Mouse (Mus musculus) myocyte (in vitro differentiated cells): Measurements from ENCODE around the gene Churc1. TPM values are rescaled to one million over a fixed set of nuclear protein-coding genes. Genes with fewer than 3 reads are reported as not detected.
"Not testable (repeated sequence)": the region's sequence is repeated elsewhere in the genome, so short reads cannot be mapped to it uniquely, and the experiment has no call there.

ENCODE experiments used
- H3K27me3 ChIP-seq: one replicate; pipeline ENCODE4 v1.6.1; 2011; ENCODE audit not compliant: control insufficient read depth, insufficient read depth, insufficient read length
- H3K36me3 ChIP-seq: one replicate; pipeline ENCODE4 v1.6.1; 2011; ENCODE audit not compliant: control insufficient read depth, insufficient read depth
- H3K4me2 ChIP-seq: one replicate; pipeline ENCODE4 v1.6.1; 2011; ENCODE audit warnings: low read depth, control low read depth
- H3K4me3 ChIP-seq: one replicate; pipeline ENCODE4 v1.5.1; 2011; ENCODE audit warnings: mild to moderate bottlenecking, control low read depth, moderate library complexity
- H3K79me2 ChIP-seq: one replicate; pipeline ENCODE4 v1.6.1; 2011; ENCODE audit not compliant: control insufficient read depth, insufficient read depth
- H3ac ChIP-seq: one replicate; pipeline ENCODE4 v1.6.1; 2011; ENCODE audit not compliant: control insufficient read depth, insufficient read length
- CEBPB ChIP-seq: IDR thresholded peaks from 2 replicates; pipeline ENCODE4 v1.6.1; 2011; ENCODE audit warnings: mild to moderate bottlenecking, moderate library complexity; ENCODE audit not compliant: poor library complexity, insufficient read depth, severe bottlenecking
- E2F4 ChIP-seq: IDR thresholded peaks from one replicate; pipeline ENCODE4 v1.6.1; 2011; ENCODE audit warnings: mild to moderate bottlenecking, control low read depth, moderate library complexity; ENCODE audit not compliant: insufficient read depth
- MAX ChIP-seq: IDR thresholded peaks from one replicate; pipeline ENCODE4 v1.6.1; 2011; ENCODE audit warnings: low read depth, mild to moderate bottlenecking, control low read depth
- MYOD1 ChIP-seq, 3 experiments: IDR thresholded peaks; one replicate each; pipeline ENCODE4 v1.6.1; 2011; ENCODE audit warnings: control low read depth in 2 of 3, low read depth in 2 of 3, mild to moderate bottlenecking in 2 of 3, moderate library complexity in 1 of 3; ENCODE audit not compliant: insufficient read length in 2 of 3, control insufficient read depth in 1 of 3
- MYOG ChIP-seq, 3 experiments: IDR thresholded peaks; one replicate each; pipeline ENCODE4 v1.6.1; 2011; ENCODE audit warnings: control low read depth in 2 of 3, low read depth in 2 of 3, mild to moderate bottlenecking in 2 of 3; ENCODE audit not compliant: insufficient read length in 2 of 3, control insufficient read depth in 1 of 3, insufficient read depth in 1 of 3
- POLR2A ChIP-seq: IDR thresholded peaks from one replicate; pipeline ENCODE4 v1.6.1; 2011; ENCODE audit warnings: low read depth, mild to moderate bottlenecking, control low read depth, moderate library complexity; ENCODE audit not compliant: insufficient read length
- POLR2AphosphoS2 ChIP-seq: IDR thresholded peaks from one replicate; pipeline ENCODE4 v1.6.1; 2011; ENCODE audit warnings: low read depth, control low read depth; ENCODE audit not compliant: insufficient read length
- REST ChIP-seq: IDR thresholded peaks from one replicate; pipeline ENCODE4 v1.6.1; 2011; ENCODE audit warnings: mild to moderate bottlenecking, control low read depth, moderate library complexity; ENCODE audit not compliant: insufficient read depth, insufficient read length
- SRF ChIP-seq: IDR thresholded peaks from one replicate; pipeline ENCODE4 v1.6.1; 2011; ENCODE audit warnings: low read depth; ENCODE audit not compliant: control insufficient read depth, insufficient read length
- TCF12 ChIP-seq: IDR thresholded peaks from one replicate; pipeline ENCODE4 v1.6.1; 2011; ENCODE audit warnings: mild to moderate bottlenecking, control low read depth; ENCODE audit not compliant: poor library complexity, insufficient read depth, severe bottlenecking
- TCF3 ChIP-seq: IDR thresholded peaks from one replicate; pipeline ENCODE4 v1.6.1; 2011; ENCODE audit warnings: low read depth, control low read depth; ENCODE audit not compliant: insufficient read length
- USF1 ChIP-seq: IDR thresholded peaks from one replicate; pipeline ENCODE4 v1.6.1; 2011; ENCODE audit warnings: low read depth, mild to moderate bottlenecking, control low read depth, moderate library complexity
- polyA plus RNA-seq: library from polyadenylated mRNA; unstranded; fragments of >200 nt; fragmentation: generic; extraction: Trizol; gene quantifications from one replicate; pipeline ENCODE4 v1.2.1, GENCODE M21; 2012; ENCODE audit warnings: missing spikeins

The Churc1 gene
- polyA plus RNA-seq, 1 experiment, result 73.6 TPM

DNA sequence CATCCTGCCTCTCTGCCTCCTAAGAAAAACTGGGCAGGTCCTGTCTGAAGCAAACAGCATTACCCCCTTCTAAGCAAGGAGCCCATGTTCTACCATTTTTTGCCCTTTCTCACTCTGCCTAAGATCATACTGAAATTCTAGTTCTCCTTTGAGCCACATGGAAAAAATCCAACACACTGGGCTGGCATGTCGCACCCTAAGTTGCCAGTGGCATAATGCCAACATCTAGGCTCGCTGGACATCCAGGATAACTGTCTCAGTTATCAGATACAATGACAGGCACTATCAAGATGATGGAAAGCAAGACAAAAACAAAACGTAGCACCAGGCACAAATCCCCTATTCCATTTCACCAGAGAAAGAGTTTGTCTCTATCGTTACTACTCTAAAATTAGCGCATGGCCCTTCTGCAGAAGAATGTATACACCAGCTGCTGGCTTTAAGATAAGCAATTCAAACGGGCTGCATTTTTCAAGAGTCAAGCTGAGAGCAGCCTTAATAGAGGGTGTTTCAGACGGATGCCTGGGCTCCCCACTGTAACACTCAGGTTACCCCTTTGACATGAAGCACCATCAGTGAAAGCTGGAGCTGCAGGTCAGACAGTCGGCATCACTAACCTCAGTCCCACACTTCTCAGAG lies 25.2 kb downstream of the Churc1 start:
- TF ChIP-seq POLR2A (no peak), REST (no peak), MAX (no peak), SRF (no peak), TCF3 (no peak), POLR2AphosphoS2 (no peak), CEBPB (no peak), USF1 (no peak), MYOG (IDR thresholded peaks at IDR 0.05; ENCODE audit: control insufficient read depth in 1 of 3, insufficient read depth in 1 of 3, insufficient read length in 2 of 3, low read depth in 2 of 3) (no peak), TCF12 (no peak), E2F4 (no peak), MYOD1 (IDR thresholded peaks at IDR 0.05; ENCODE audit: control insufficient read depth in 1 of 3, insufficient read length in 2 of 3, low read depth in 2 of 3) (no peak)
- Histone ChIP-seq H3K36me3 (no peaks in the 10 kb centered on the region), H3ac (no peak overlapping the region), H3K4me3 (no peak overlapping the region), H3K4me2 (no peak overlapping the region), H3K79me2 (no peaks in the 10 kb centered on the region), H3K27me3 (peaks cover 27% of the 10 kb centered on the region)

DNA sequence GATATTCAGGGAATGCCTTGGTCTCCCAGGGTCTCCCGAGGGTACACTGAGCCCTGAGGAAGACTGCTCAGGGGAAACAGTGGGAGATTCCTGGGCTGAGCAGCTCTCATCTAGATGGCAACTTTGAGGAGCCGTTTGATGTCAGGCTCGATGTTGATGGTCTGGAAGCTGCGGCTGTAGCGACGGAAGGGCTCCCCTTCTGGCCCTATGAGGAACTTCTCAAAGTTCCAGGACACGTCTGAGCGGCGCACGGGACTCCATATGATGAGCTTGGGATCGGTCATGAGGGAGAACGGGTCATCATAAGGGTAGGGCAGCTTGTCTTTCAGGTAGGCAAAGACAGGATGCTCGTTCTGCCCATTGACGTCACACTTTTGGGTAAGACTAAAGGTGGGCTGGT lies 27.2 kb downstream of the Churc1 start:
- not testable (repeated sequence) for H3K79me2 ChIP-seq, H3K4me3 ChIP-seq, H3ac ChIP-seq, H3K4me2 ChIP-seq, H3K36me3 ChIP-seq
- H3K27me3 ChIP-seq, result peaks cover 32% of the 10 kb centered on the region

DNA sequence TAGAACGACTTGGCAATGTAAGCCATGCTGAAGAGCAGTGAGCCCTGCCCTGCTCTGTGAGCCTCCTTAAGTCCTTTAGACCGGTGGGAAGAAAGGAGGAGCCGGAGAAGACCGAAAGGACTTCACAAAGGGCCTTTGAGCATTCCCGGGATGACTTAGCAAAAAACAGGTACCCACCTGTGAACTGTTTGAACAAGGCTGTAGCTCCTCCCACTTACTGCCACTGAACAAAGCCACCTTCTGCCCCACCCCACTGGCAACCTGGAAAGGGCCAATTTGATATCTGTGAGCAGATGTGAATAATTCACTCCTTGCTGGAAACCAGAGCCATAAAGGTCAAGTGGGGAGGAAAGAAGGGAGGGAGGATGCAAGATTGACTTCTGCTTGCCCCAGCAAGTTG lies 30.0 kb downstream of the Churc1 start, which contains the start of gene Gpx2:
Gene Gpx2 (minus strand): TSS at position 205 of the 400 bp plus-strand sequence.
- Histone ChIP-seq H3K4me2 (no peak within 1 kb of the TSS), H3K36me3 (no peaks in the 10 kb centered on the region), H3ac (no peak within 1 kb of the TSS), H3K79me2 (no peaks in the 10 kb centered on the region), H3K4me3 (no peak within 1 kb of the TSS), H3K27me3 (peaks cover 42% of the 10 kb centered on the region)
- TF ChIP-seq MYOD1 (IDR thresholded peaks at IDR 0.05; ENCODE audit: control insufficient read depth in 1 of 3, insufficient read length in 2 of 3, low read depth in 2 of 3), result no peak
- TF ChIP-seq POLR2AphosphoS2, result no peak
- TF ChIP-seq TCF12, result no peak
- no peak for TF ChIP-seq CEBPB
- TF ChIP-seq MAX, result no peak
- no peak for TF ChIP-seq REST
- no peak for TF ChIP-seq MYOG (IDR thresholded peaks at IDR 0.05; ENCODE audit: control insufficient read depth in 1 of 3, insufficient read depth in 1 of 3, insufficient read length in 2 of 3, low read depth in 2 of 3)
- no peak for TF ChIP-seq E2F4
- TF ChIP-seq TCF3, result no peak
- TF ChIP-seq POLR2A, result no peak
- TF ChIP-seq SRF, result no peak

DNA sequence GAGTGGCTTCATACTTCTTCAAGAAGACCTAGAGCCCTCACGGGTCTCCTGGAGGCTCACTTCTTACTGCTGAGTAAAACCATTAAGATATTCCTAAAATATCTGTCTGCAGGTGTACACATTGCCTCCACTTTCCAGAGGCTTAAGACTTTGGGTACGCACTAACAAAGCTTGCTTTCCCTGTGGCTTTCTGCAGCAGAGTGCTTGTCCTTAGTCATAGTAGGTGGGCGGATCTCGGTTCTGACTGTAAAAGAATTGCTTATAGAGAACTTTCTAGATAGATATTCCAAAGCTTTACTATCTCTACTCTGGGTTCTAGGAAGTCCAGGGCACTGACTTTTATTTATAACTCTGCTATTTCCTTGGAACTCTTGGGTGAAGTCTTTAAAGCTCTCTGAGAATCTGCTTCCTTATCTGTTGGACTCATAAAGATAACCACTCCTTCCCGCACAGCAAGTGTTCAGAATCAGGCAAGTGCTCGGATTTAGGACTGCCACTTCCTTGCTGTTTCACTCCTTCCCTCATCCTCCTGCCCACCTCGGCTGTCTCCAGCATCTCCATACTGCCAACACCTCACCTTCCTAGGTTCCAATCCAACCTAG lies 31.7 kb downstream of the Churc1 start:
- Histone ChIP-seq H3ac (no peak overlapping the region), H3K4me2 (no peak overlapping the region), H3K4me3 (no peak overlapping the region), H3K27me3 (peaks cover 40% of the 10 kb centered on the region), H3K36me3 (no peaks in the 10 kb centered on the region), H3K79me2 (no peaks in the 10 kb centered on the region)
- TF ChIP-seq MAX, result no peak
- no peak for TF ChIP-seq SRF
- TF ChIP-seq TCF3, result no peak
- no peak for TF ChIP-seq USF1
- TF ChIP-seq REST, result no peak
- no peak for TF ChIP-seq E2F4
- TF ChIP-seq TCF12, result no peak
- TF ChIP-seq POLR2AphosphoS2, result no peak
- TF ChIP-seq MYOG (IDR thresholded peaks at IDR 0.05; ENCODE audit: control insufficient read depth in 1 of 3, insufficient read depth in 1 of 3, insufficient read length in 2 of 3, low read depth in 2 of 3), result no peak
- TF ChIP-seq CEBPB, result no peak
- no peak for TF ChIP-seq POLR2A
- TF ChIP-seq MYOD1 (IDR thresholded peaks at IDR 0.05; ENCODE audit: control insufficient read depth in 1 of 3, insufficient read length in 2 of 3, low read depth in 2 of 3), result no peak

DNA sequence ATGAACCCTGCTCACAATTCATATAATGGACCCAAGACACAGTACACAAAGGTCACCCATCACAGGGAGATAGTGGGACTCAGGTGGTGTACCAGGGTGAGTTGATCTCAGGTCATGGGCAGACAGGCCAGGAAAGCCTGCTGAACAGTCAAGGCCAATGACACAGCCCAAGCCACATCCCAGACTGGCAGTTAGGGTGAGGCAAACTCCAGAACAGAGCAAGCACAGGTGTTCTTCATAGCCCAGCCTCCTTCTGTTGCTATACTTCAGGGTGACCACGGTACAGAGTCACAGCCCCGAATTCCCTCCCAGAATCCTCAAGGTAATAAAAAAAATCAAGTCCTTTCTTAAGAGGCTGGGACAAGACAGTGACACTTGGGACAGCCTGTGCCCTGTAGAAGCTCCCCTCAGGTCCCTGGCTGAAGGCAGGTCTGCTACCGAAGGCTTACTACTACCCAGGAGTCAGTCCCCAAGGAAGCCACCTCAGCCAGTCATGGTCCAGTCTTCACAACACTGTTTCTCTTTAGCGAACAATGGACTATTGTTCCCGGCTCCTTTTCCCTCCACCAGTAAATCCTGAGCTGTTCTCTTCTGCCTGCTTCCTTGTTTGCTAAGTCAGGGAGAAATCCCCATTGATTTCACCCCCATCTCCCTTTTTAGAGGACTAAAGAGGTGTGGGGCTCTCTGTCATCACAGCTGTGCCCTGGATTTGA lies 32.8 kb downstream of the Churc1 start:
- Histone ChIP-seq H3ac (no peak overlapping the region), H3K4me3 (no peak overlapping the region), H3K4me2 (no peak overlapping the region), H3K36me3 (no peaks in the 10 kb centered on the region), H3K27me3 (peaks cover 40% of the 10 kb centered on the region), H3K79me2 (no peaks in the 10 kb centered on the region)
- TF ChIP-seq MAX (no peak), MYOD1 (IDR thresholded peaks at IDR 0.05; ENCODE audit: control insufficient read depth in 1 of 3, insufficient read length in 2 of 3, low read depth in 2 of 3) (no peak), E2F4 (no peak), TCF3 (no peak), POLR2AphosphoS2 (no peak), CEBPB (no peak), TCF12 (no peak), USF1 (no peak), REST (no peak), SRF (no peak), POLR2A (no peak), MYOG (IDR thresholded peaks at IDR 0.05; ENCODE audit: control insufficient read depth in 1 of 3, insufficient read depth in 1 of 3, insufficient read length in 2 of 3, low read depth in 2 of 3) (no peak)
